Mouse (Mus musculus) lung, postnatal 0 days (tissue): Measurements from ENCODE around the gene Dalrd3.

Source experiments
- CTCF ChIP-seq: IDR thresholded peaks from 2 replicates; pipeline ENCODE4 v1.5.1; 2016; ENCODE audit warnings: antibody characterized with exemption, mild to moderate bottlenecking
- EP300 ChIP-seq: IDR thresholded peaks from 2 replicates; pipeline ENCODE4 v1.6.1; 2016; ENCODE audit warnings: antibody characterized with exemption, mild to moderate bottlenecking, control low read depth

GRCm38 (mm10) chr9:108575321-108576297 lies 5.9 kb downstream of the Dalrd3 start:
- TF ChIP-seq CTCF (no peak), EP300 (no peak)
